Mouse (Mus musculus) CD4-positive, CD25-positive, alpha-beta regulatory T cell, adult 9 weeks (primary cell): ENCODE results near the gene Cyb5r1. TPM values are rescaled to one million over a fixed set of nuclear protein-coding genes. Genes with fewer than 3 reads are reported as not detected.

ENCODE experiments used
- polyA plus RNA-seq: library from polyadenylated mRNA; unstranded; fragments of 100-300 nt; shearing (Covaris generic); gene quantifications from one replicate; pipeline ENCODE4 v1.2.1, GENCODE M21; 2017

The Cyb5r1 gene
- polyA plus RNA-seq, result 34.5 TPM

DNA sequence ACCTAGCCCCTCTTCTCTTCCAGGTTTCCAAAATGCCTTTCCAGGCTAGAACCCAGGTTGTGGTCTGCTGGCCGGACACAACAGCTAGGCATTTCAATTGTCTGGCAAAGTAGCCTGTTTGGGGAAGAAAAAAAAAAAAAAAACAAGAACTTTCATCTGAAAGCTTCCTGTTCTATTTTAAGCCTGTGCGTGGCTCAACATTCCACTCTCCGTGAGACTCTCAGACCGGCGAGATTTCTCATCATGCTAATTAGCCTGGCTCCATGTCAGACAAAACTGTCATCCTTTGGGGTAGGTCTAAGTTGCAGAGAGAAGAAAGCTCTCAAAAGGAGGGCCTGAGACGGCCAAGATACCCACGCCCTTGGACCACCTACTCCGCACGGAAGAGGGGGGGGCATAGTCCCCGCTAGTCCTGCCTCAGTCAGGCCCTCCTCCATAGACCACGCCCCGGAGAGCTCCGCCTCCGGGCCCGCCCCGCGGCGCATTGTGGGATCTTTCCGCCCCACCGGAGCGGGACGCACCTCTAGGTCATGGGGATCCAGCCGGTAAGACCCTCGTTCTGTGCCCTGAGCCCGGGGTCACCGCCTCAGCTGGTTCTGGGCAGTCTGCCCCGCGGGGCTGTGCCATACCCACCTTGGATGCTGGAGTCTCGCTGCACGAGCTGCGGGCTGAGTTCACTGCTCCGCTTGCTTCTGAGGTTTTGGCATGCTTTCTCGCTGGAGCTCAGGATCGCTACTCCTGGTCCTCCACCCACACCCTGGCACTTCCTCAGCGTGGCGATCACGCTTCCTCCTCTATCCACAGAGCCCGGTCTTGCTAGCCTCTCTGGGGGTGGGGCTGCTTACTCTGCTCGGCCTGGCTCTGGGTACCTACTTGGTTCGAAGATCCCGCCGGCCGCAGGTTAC is at the start of gene Cyb5r1:
TSS of gene Cyb5r1 (plus strand) at position 51 of the 905 bp plus-strand sequence.

DNA sequence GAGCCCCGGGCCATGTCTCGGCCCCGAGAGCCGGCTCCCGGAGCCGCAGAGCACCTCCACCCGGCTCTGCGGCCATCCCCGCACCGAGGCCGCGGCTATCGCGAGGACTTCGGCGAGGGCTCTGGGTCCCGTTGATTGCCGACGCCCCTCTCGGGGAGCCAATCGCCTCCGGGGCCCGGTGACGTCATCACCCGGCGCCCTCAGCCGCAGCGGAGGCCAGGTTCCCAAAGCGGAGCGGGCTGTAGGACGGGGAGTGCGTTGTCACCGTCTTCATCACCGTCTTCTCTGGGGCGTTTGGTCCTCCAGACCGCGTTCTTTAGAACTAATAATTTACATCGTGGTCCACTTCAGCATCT is 43.5 kb upstream of the Cyb5r1 start, which contains the start of gene Tmem183a:
TSS of gene Tmem183a (minus strand) at position 123 of the 356 bp plus-strand sequence.

DNA sequence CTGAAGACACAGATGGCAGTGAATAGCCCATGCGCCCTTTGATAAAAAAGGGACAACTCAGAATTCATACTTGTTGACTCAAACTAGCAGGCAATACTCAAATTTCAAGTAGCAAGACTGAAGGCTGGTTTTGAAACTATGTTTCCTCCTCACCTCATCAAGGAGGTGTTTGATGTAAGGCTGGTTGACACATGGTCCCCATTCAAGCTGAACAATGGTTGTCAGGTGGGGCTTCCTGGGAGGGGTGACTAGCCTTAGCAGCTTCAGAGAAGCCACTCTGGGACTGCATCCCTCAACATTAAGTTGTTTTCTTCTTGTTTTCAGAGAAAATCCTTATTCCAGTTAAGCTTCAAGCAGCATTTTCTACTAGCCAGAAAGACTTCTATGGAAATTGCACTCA is 19.7 kb upstream of the Cyb5r1 start, which contains the start of gene 4933406M09Rik:
TSS of gene 4933406M09Rik (plus strand) at position 275 of the 400 bp plus-strand sequence.

DNA sequence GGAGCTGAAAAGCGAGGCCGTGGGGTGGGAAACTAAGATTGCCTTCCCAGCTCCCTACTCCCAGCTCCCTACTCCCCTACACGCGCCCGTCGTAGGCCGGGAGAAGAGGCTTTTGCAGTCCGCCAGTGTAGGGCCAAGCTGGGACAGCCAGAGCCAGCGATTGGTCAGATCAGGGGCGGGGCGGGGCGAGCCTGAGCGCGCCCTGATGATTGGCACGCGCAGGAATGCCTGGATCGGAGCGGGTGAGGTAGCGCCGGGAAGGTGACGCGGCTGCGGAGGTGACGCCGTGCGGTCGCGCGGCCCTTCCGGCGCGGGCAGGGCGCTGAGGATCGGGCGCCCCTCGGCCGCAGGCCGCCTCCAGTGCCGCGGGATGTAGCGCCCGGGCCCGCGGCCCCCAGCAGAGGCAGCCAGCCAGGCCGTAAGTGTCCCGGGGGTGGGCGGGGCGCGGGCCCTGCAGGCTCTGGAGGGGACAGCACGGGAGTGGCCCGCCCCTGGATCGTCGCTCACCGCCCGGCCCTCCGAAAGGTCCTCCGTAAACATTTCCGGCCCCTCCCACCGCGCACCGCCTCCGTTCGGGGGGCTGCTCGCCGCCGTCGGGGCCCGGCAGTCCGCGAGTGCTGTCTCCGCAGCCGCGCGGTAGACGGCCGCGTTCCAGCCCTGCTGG is 9.9 kb downstream of the Cyb5r1 start, which contains the start of gene Adipor1:
TSS of gene Adipor1 (plus strand) at position 211 of the 664 bp plus-strand sequence.

DNA sequence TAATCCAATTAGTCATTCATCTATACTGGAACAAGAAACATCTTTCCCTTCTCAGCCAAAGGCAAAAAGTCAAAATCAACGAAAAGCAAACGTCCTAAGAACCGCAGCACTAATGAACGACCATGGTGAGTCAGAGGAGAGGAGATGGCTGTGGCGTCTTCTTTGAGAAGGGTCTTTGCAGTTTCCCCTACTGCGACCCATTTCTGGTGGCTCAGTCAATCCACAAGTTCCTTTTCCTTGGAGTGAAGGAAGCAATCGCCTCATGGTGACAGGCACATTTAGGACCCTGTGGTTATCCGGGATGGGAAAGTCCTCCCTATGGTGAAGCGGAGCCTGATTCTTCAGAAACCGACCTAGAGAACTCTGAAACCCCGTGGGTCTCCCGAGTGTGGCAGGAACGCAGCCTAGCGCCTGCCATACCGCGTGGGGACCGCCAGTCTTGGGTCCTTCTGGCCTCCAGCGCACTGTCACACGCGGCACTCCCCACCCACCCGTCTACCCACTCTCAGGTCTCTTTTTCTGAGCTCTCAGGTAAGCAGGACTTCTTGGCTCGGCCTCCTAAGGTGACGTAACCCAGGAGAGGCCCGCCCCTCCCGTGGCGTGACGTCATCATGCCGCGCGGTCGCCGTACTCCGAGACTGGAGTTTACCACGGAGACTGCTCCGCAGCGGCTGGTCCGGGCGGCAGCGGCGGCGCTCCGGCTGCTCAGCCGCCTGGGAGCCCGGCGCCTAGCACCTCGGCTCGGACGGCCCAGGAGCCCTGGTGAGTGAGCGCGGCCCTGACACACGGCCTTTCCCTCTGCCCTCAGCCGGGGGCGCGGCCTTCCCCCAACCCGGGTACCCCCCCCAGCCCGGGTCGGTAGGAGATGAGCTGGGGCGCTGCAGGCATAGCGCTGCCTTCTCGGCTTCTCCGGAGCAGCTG is 49.8 kb downstream of the Cyb5r1 start, which contains the start of gene Klhl12:
TSS of gene Klhl12 (plus strand) at position 628 of the 921 bp plus-strand sequence.

Other genes with a start within 250 kb of the Cyb5r1 start
- 0.51 TPM for gene Chil1, start 223.4 kb upstream of the Cyb5r1 start, polyA plus RNA-seq
- gene Mybph, start 212.1 kb upstream of the Cyb5r1 start, polyA plus RNA-seq, result 0.15 TPM
- gene Adora1, start 170.1 kb upstream of the Cyb5r1 start, polyA plus RNA-seq, result not detected
- not detected for gene Myog, start 115.6 kb upstream of the Cyb5r1 start, polyA plus RNA-seq
- gene Ppfia4, start 72.6 kb upstream of the Cyb5r1 start, polyA plus RNA-seq, result not detected
- 52.0 TPM for gene Tmem183a, start 43.6 kb upstream of the Cyb5r1 start, polyA plus RNA-seq
- gene 4933406M09Rik, start 19.6 kb upstream of the Cyb5r1 start, polyA plus RNA-seq, result not detected
- 25.0 TPM for gene Adipor1, start 9.8 kb downstream of the Cyb5r1 start, polyA plus RNA-seq
- gene Klhl12, start 50.0 kb downstream of the Cyb5r1 start, polyA plus RNA-seq, result 16.6 TPM
- gene Rabif, start 89.1 kb downstream of the Cyb5r1 start, polyA plus RNA-seq, result 58.4 TPM
- not detected for gene Mgat4e, start 144.1 kb downstream of the Cyb5r1 start, polyA plus RNA-seq
- 14.3 TPM for gene Kdm5b, start 154.6 kb downstream of the Cyb5r1 start, polyA plus RNA-seq
- gene Syt2, start 241.1 kb downstream of the Cyb5r1 start, polyA plus RNA-seq, result not detected